Mouse (Mus musculus) liver, embryonic 14.5 days (tissue): ENCODE data around the gene Kif1c. TPM values are rescaled to one million over a fixed set of nuclear protein-coding genes. Genes with fewer than 3 reads are reported as not detected.
A peak's percentile ranks its signal among the peaks of the same experiment; 100 is the strongest.
"Not testable (repeated sequence)": the region's sequence is repeated elsewhere in the genome, so short reads cannot be mapped to it uniquely, and the experiment has no call there.

Experiments
- ATAC-seq: fragments of 200-750 bp; cut with Nextera tagmentation; 2 replicates; pipeline ENCODE4 v1.8.0; 2017; ENCODE audit warnings: moderate number of reproducible peaks, mild to moderate bottlenecking, moderate library complexity; ENCODE audit not compliant: insufficient read depth
- DNase-seq, 3 experiments: peaks; one replicate each; pipeline ENCODE4 v3.0.0-alpha.2; 2012 to 2013; ENCODE audit warnings: low read depth in 3 of 3, low spot score in 3 of 3
- H3K27ac ChIP-seq: fragments of 300-500 bp; sonication (generic); 2 replicates; pipeline ENCODE4 v1.5.1; 2014; ENCODE audit warnings: moderate library complexity, mild to moderate bottlenecking, control low read depth, inconsistent platforms
- H3K27me3 ChIP-seq: fragments of 300-500 bp; sonication (generic); 2 replicates; pipeline ENCODE4 v1.6.1; 2014; ENCODE audit warnings: mild to moderate bottlenecking, low read length, moderate library complexity; ENCODE audit not compliant: control insufficient read depth, insufficient read depth
- H3K36me3 ChIP-seq: fragments of 300-500 bp; sonication (generic); replicated peaks from 2 replicates; pipeline ENCODE4 v1.6.1; 2014; ENCODE audit warnings: low read depth; ENCODE audit not compliant: control insufficient read depth, insufficient read depth
- H3K4me1 ChIP-seq, 2 experiments: fragments of 200-500 bp in 1 of 2; fragments of 300-500 bp in 1 of 2; sonication (generic) in 1 of 2; replicated peaks; 2 replicates each; pipeline ENCODE4 v1.6.1; 2012 to 2014; ENCODE audit warnings: antibody characterized with exemption in 1 of 2, inconsistent platforms in 1 of 2, low read length in 1 of 2; ENCODE audit not compliant: control insufficient read depth in 2 of 2, insufficient read depth in 2 of 2
- H3K4me2 ChIP-seq: fragments of 300-500 bp; sonication (generic); 2 replicates; pipeline ENCODE4 v1.6.1; 2014; ENCODE audit warnings: low read depth, mild to moderate bottlenecking, control low read depth, moderate library complexity
- H3K4me3 ChIP-seq, 2 experiments: fragments of 200-500 bp in 1 of 2; fragments of 300-500 bp in 1 of 2; sonication (generic) in 1 of 2; 2 replicates each; pipeline ENCODE4 v1.5.1; 2012 to 2014; ENCODE audit warnings: low read depth in 2 of 2, low read length in 2 of 2, mild to moderate bottlenecking in 2 of 2, control low read depth in 1 of 2, inconsistent platforms in 1 of 2, moderate library complexity in 1 of 2; ENCODE audit not compliant: insufficient read depth in 1 of 2
- H3K9ac ChIP-seq: fragments of 300-500 bp; sonication (generic); replicated peaks from 2 replicates; pipeline ENCODE4 v1.6.1; 2014; ENCODE audit warnings: mild to moderate bottlenecking, control low read depth, moderate library complexity
- H3K9me3 ChIP-seq: fragments of 300-500 bp; sonication (generic); 2 replicates; pipeline ENCODE4 v1.6.1; 2016; ENCODE audit warnings: low read length, mixed read lengths; ENCODE audit not compliant: control insufficient read depth
- CTCF ChIP-seq: IDR thresholded peaks from 2 replicates; pipeline ENCODE4 v1.5.1; 2016; ENCODE audit warnings: antibody characterized with exemption, low read depth, control low read depth
- EP300 ChIP-seq: IDR thresholded peaks from 2 replicates; pipeline ENCODE4 v1.6.1; 2016; ENCODE audit warnings: antibody characterized with exemption, low read depth
- WGBS: fragments of 180-500 bp; shearing (Covaris S2); extraction: QIAGEN DNeasy Blood & Tissue Kit; methylation state at CpG from one replicate; pipeline ENCODE4 v1.1.7; 2014; ENCODE audit not compliant: insufficient replicate concordance; 5-methylcytosine and 5-hydroxymethylcytosine counted together
- microRNA-seq: library from miRNA; unstranded; fragments of <30 nt; microRNA quantifications from one replicate; pipeline ENCODE4, GENCODE M21; 2016
- polyA plus RNA-seq, 2 experiments: library from polyadenylated mRNA; depleted of rRNA in 1 of 2; stranded (reverse) in 1 of 2; unstranded in 1 of 2; fragments of >200 nt; fragmentation: Nextera tagmentation in 1 of 2; extraction: Ambion mirVana in 1 of 2; gene quantifications; 2 replicates each; pipeline versions ENCODE4 v1.2.1 to v1.2.3; 2012 to 2014

Kif1c gene
- polyA plus RNA-seq, 2 experiments = 2.2 to 5.9 TPM

DNA sequence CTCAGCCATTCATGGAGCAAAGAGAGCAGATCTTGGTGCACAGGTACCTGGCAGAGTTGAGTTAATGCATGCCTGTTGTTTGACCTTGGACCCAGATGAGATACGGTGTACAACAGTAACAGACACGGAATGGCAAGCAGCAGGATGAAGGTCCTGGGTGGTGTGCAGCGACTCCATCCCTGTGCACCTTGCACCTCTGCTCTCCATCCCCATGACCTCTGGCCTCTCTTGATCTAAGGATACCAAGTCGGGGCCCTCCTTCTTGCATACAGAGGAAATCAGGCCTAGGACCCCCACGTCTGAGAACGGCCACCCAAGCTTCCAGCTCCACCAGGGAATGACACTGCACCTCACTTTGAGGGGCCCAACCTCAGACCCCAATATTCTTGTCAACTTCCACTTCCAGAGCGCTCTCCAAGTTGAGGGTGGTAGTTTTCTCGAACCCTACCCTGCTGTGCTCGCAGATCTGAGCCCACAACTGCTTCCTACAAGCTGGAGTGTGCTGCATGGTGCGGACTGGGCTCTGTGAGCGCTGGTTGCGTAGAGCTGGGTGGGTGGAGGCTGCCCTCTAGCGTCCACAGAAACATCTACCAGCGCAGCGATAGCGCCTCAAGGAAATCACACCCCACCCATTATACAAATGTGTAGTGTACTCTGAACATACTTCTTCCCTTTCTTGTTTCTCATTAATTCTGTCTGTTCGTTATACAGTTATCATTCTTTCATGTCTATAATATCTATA is 76.7 kb downstream of the Kif1c start:
- Histone ChIP-seq H3K9ac (no peak overlapping the region), H3K4me2 (no peak overlapping the region)

DNA sequence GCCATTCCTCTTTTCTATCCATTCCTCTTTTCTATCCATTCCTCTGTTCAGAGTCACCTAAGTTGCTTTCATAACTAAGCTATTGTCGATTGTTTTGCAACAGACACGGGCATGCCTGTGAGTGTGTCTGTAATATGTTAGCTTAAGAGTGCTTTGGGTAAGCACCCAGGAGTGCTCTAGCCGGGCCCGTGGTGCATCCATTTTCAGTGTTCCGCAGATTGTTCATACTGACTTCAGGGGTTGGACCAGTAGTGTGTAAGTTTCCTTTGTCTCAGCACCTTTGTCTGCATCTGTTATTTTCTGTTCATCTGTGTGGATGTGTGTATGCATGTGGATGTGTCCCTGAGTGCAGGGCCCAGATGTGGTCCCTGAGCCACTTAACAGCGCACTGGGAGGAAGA is 77.3 kb downstream of the Kif1c start:
- Histone ChIP-seq H3K9me3 (no peaks in the 10 kb centered on the region), H3K4me2 (no peak overlapping the region), H3K4me1 (no peaks in the 10 kb centered on the region; a peak in 1 of 4 replicates), H3K27me3 (no peaks in the 10 kb centered on the region), H3K9ac (no peak overlapping the region), H3K4me3 (no peak overlapping the region), H3K36me3 (no peaks in the 10 kb centered on the region), H3K27ac (no peak overlapping the region)
- ATAC-seq (no peak), DNase-seq (no peak)
- TF ChIP-seq CTCF (no peak), EP300 (no peak)
- WGBS = 54% methylated on average over 6 of the region's 6 CpGs

More for the DNA sequence above, 76.7 kb downstream of the Kif1c start:
- Histone ChIP-seq H3K27me3 (no peaks in the 10 kb centered on the region), H3K4me1 (no peaks in the 10 kb centered on the region; a peak in 1 of 4 replicates), H3K9me3 (no peaks in the 10 kb centered on the region), H3K36me3 (no peaks in the 10 kb centered on the region), H3K27ac (no peak overlapping the region), H3K4me3 (no peak overlapping the region)
- DNase-seq = peak; percentile 32 to 47 (median 47)
- TF ChIP-seq CTCF = peak; percentile 96
- TF ChIP-seq EP300 = no peak
- WGBS = 24% methylated on average over 17 of the region's 17 CpGs
- peak; percentile 47; the same call in 1 of the 2 replicates for ATAC-seq

DNA sequence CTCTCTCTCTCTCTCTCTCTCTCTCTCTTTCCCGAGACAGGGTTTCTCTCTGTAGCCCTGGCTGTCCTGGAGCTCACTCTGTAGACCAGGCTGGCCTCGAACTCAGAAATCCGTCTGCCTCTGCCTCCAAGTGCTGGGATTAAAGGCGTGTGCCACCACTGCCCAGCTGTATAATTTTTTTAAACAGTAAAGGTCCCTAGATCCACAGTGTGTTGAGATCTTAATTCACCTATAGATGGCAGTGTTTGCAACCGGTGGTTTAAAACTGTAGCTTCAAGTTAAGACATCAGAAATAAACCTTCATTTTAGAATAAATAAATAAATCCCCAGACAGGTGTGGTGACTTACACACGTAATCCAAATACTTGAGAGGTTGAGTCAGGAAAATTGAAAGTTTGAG is 77.7 kb downstream of the Kif1c start:
- H3K4me3 ChIP-seq, DNase-seq, H3K27me3 ChIP-seq, H3K4me1 ChIP-seq, H3K9ac ChIP-seq, H3K36me3 ChIP-seq, H3K4me2 ChIP-seq, H3K27ac ChIP-seq, H3K9me3 ChIP-seq, ATAC-seq: not testable (repeated sequence)
- 11% methylated on average over 6 of the region's 6 CpGs for WGBS
- peak; percentile 24; the same call in 1 of the 2 replicates for TF ChIP-seq CTCF

Small RNA genes within 50 kb of the gene (microRNA-seq; reads per million reads assigned to microRNA genes)
- gene Gm22760 (not detected), gene Mir6925 (not detected)

Other genes starting within 250 kb of the Kif1c start
- 11.9 and 12.8 TPM in 2 replicates for gene Med11, start 248.6 kb upstream of the Kif1c start, polyA plus RNA-seq (2012; rRNA removed)
- gene Med11, start 248.6 kb upstream of the Kif1c start, polyA plus RNA-seq (2014; fragmentation: Nextera tagmentation; extraction: Ambion mirVana) = 17.0 and 20.0 TPM in 2 replicates
- 0.28 and 0.31 TPM in 2 replicates for gene Zmynd15, start 241.1 kb upstream of the Kif1c start, polyA plus RNA-seq (2012; rRNA removed)
- gene Zmynd15, start 241.1 kb upstream of the Kif1c start, polyA plus RNA-seq (2014; fragmentation: Nextera tagmentation; extraction: Ambion mirVana) = 0.10 and 0.29 TPM in 2 replicates
- gene Cxcl16, start 240.6 kb upstream of the Kif1c start, polyA plus RNA-seq (2012; rRNA removed) = 0.94 and 1.1 TPM in 2 replicates
- gene Cxcl16, start 240.6 kb upstream of the Kif1c start, polyA plus RNA-seq (2014; fragmentation: Nextera tagmentation; extraction: Ambion mirVana) = 0.79 and 1.5 TPM in 2 replicates
- gene Tm4sf5, start 195.3 kb upstream of the Kif1c start, polyA plus RNA-seq (2012; rRNA removed) = 0.90 and 1.4 TPM in 2 replicates
- 2.1 and 2.4 TPM in 2 replicates for gene Tm4sf5, start 195.3 kb upstream of the Kif1c start, polyA plus RNA-seq (2014; fragmentation: Nextera tagmentation; extraction: Ambion mirVana)
- gene Vmo1, start 185.9 kb upstream of the Kif1c start, polyA plus RNA-seq (2012; rRNA removed) = 0.23 TPM in 1 of 2 replicates, not detected in the other
- 0.21 and 0.51 TPM in 2 replicates for gene Vmo1, start 185.9 kb upstream of the Kif1c start, polyA plus RNA-seq (2014; fragmentation: Nextera tagmentation; extraction: Ambion mirVana)
- 11.2 and 15.7 TPM in 2 replicates for gene Gltpd2, start 181.4 kb upstream of the Kif1c start, polyA plus RNA-seq (2012; rRNA removed)
- gene Gltpd2, start 181.4 kb upstream of the Kif1c start, polyA plus RNA-seq (2014; fragmentation: Nextera tagmentation; extraction: Ambion mirVana) = 18.4 and 20.3 TPM in 2 replicates
- gene Psmb6, start 175.2 kb upstream of the Kif1c start, polyA plus RNA-seq (2012; rRNA removed) = 155 and 171 TPM in 2 replicates
- gene Psmb6, start 175.2 kb upstream of the Kif1c start, polyA plus RNA-seq (2014; fragmentation: Nextera tagmentation; extraction: Ambion mirVana) = 345 and 363 TPM in 2 replicates
- gene Gm40193, start 167.6 kb upstream of the Kif1c start, polyA plus RNA-seq (2012; rRNA removed) = not detected in 2 replicates
- gene Gm40193, start 167.6 kb upstream of the Kif1c start, polyA plus RNA-seq (2014; fragmentation: Nextera tagmentation; extraction: Ambion mirVana) = not detected in 2 replicates
- 1.9 and 2.6 TPM in 2 replicates for gene Pld2, start 160.5 kb upstream of the Kif1c start, polyA plus RNA-seq (2012; rRNA removed)
- gene Pld2, start 160.5 kb upstream of the Kif1c start, polyA plus RNA-seq (2014; fragmentation: Nextera tagmentation; extraction: Ambion mirVana) = 1.3 and 1.5 TPM in 2 replicates
- gene Mink1, start 137.7 kb upstream of the Kif1c start, polyA plus RNA-seq (2012; rRNA removed) = 13.7 and 14.1 TPM in 2 replicates
- 3.7 and 5.0 TPM in 2 replicates for gene Mink1, start 137.7 kb upstream of the Kif1c start, polyA plus RNA-seq (2014; fragmentation: Nextera tagmentation; extraction: Ambion mirVana)
- not detected in 2 replicates for gene 4930544D05Rik, start 84.7 kb upstream of the Kif1c start, polyA plus RNA-seq (2012; rRNA removed)
- gene 4930544D05Rik, start 84.7 kb upstream of the Kif1c start, polyA plus RNA-seq (2014; fragmentation: Nextera tagmentation; extraction: Ambion mirVana) = not detected in 2 replicates
- not detected in 2 replicates for gene Chrne, start 81.3 kb upstream of the Kif1c start, polyA plus RNA-seq (2012; rRNA removed)
- not detected in 2 replicates for gene Chrne, start 81.3 kb upstream of the Kif1c start, polyA plus RNA-seq (2014; fragmentation: Nextera tagmentation; extraction: Ambion mirVana)
- gene Gp1ba, start 61.4 kb upstream of the Kif1c start, polyA plus RNA-seq (2012; rRNA removed) = 4.5 TPM in 2 replicates
- gene Gp1ba, start 61.4 kb upstream of the Kif1c start, polyA plus RNA-seq (2014; fragmentation: Nextera tagmentation; extraction: Ambion mirVana) = 7.6 and 9.1 TPM in 2 replicates
- 47.7 and 48.4 TPM in 2 replicates for gene Rnf167, start 53.3 kb upstream of the Kif1c start, polyA plus RNA-seq (2012; rRNA removed)
- gene Rnf167, start 53.3 kb upstream of the Kif1c start, polyA plus RNA-seq (2014; fragmentation: Nextera tagmentation; extraction: Ambion mirVana) = 56.0 and 66.9 TPM in 2 replicates
- 39.0 and 43.9 TPM in 2 replicates for gene Slc25a11, start 53.1 kb upstream of the Kif1c start, polyA plus RNA-seq (2012; rRNA removed)
- gene Slc25a11, start 53.1 kb upstream of the Kif1c start, polyA plus RNA-seq (2014; fragmentation: Nextera tagmentation; extraction: Ambion mirVana) = 60.8 and 67.8 TPM in 2 replicates
- gene Pfn1, start 45.9 kb upstream of the Kif1c start, polyA plus RNA-seq (2012; rRNA removed) = 421 and 438 TPM in 2 replicates
- 957 and 1,007 TPM in 2 replicates for gene Pfn1, start 45.9 kb upstream of the Kif1c start, polyA plus RNA-seq (2014; fragmentation: Nextera tagmentation; extraction: Ambion mirVana)
- 3.4 and 3.7 TPM in 2 replicates for gene Eno3, start 43.3 kb upstream of the Kif1c start, polyA plus RNA-seq (2012; rRNA removed)
- 3.6 and 3.9 TPM in 2 replicates for gene Eno3, start 43.3 kb upstream of the Kif1c start, polyA plus RNA-seq (2014; fragmentation: Nextera tagmentation; extraction: Ambion mirVana)
- 24.6 and 42.0 TPM in 2 replicates for gene Spag7, start 31.1 kb upstream of the Kif1c start, polyA plus RNA-seq (2012; rRNA removed)
- gene Spag7, start 31.1 kb upstream of the Kif1c start, polyA plus RNA-seq (2014; fragmentation: Nextera tagmentation; extraction: Ambion mirVana) = 27.4 and 29.6 TPM in 2 replicates
- 2.7 and 3.1 TPM in 2 replicates for gene Camta2, start 12.4 kb upstream of the Kif1c start, polyA plus RNA-seq (2012; rRNA removed)
- 2.1 and 2.5 TPM in 2 replicates for gene Camta2, start 12.4 kb upstream of the Kif1c start, polyA plus RNA-seq (2014; fragmentation: Nextera tagmentation; extraction: Ambion mirVana)
- gene Inca1, start 393 bp upstream of the Kif1c start, polyA plus RNA-seq (2012; rRNA removed) = 0.63 and 1.2 TPM in 2 replicates
- gene Inca1, start 393 bp upstream of the Kif1c start, polyA plus RNA-seq (2014; fragmentation: Nextera tagmentation; extraction: Ambion mirVana) = 0.71 and 1.4 TPM in 2 replicates
- 0.38 and 0.64 TPM in 2 replicates for gene Zfp3, start 63.7 kb downstream of the Kif1c start, polyA plus RNA-seq (2012; rRNA removed)
- 0.85 and 1.1 TPM in 2 replicates for gene Zfp3, start 63.7 kb downstream of the Kif1c start, polyA plus RNA-seq (2014; fragmentation: Nextera tagmentation; extraction: Ambion mirVana)
- 0.10 and 0.12 TPM in 2 replicates for gene Scimp, start 112.0 kb downstream of the Kif1c start, polyA plus RNA-seq (2012; rRNA removed)
- 0.51 and 0.64 TPM in 2 replicates for gene Scimp, start 112.0 kb downstream of the Kif1c start, polyA plus RNA-seq (2014; fragmentation: Nextera tagmentation; extraction: Ambion mirVana)
- gene Rabep1, start 144.2 kb downstream of the Kif1c start, polyA plus RNA-seq (2012; rRNA removed) = 2.1 and 3.7 TPM in 2 replicates
- 9.1 and 10.3 TPM in 2 replicates for gene Rabep1, start 144.2 kb downstream of the Kif1c start, polyA plus RNA-seq (2014; fragmentation: Nextera tagmentation; extraction: Ambion mirVana)